Mouse (Mus musculus): ENCODE results near the gene Epha2. TPM values are rescaled to one million over a fixed set of nuclear protein-coding genes. Genes with fewer than 3 reads are reported as not detected.

Epha2 gene
- polyA plus RNA-seq, 1 experiment, result 14.2 TPM

- 41% methylated on average over 8 of the region's 8 CpGs for WGBS
- H3K4me1 ChIP-seq (ENCODE audit: control insufficient read depth, insufficient read depth, low read length), result no peaks in the 10 kb centered on the region
- TF ChIP-seq CTCF (IDR thresholded peaks at IDR 0.05; ENCODE audit: control insufficient read depth, insufficient read depth, low read length) (no peak), POLR2A (IDR thresholded peaks at IDR 0.05; ENCODE audit: borderline replicate concordance, control insufficient read depth, low read depth, low read length) (no peak)
- H3K4me3 ChIP-seq (replicated peaks; ENCODE audit: control insufficient read depth, low read depth, low read length), result no peak overlapping the region
- H3K27ac ChIP-seq (ENCODE audit: control insufficient read depth, insufficient read depth, low read depth, low read length, poor library complexity), result no peak overlapping the region
Observed at GRCm38 (mm10) chr4:141347365-141347797, 46.3 kb downstream of the Epha2 start.

GRCm38 (mm10) chr4:141348616-141349015 is 47.6 kb downstream of the Epha2 start:
- TF ChIP-seq POLR2A (IDR thresholded peaks at IDR 0.05; ENCODE audit: borderline replicate concordance, control insufficient read depth, low read depth, low read length) (no peak), CTCF (IDR thresholded peaks at IDR 0.05; ENCODE audit: control insufficient read depth, insufficient read depth, low read length) (no peak)
- Histone ChIP-seq H3K4me1 (ENCODE audit: control insufficient read depth, insufficient read depth, low read length) (no peaks in the 10 kb centered on the region), H3K27ac (ENCODE audit: control insufficient read depth, insufficient read depth, low read depth, low read length, poor library complexity) (no peak overlapping the region), H3K4me3 (replicated peaks; ENCODE audit: control insufficient read depth, low read depth, low read length) (no peak overlapping the region)
- WGBS, result 76% methylated on average over 11 of the region's 11 CpGs

GRCm38 (mm10) chr4:141350015-141350414 is 49.0 kb downstream of the Epha2 start:
- Histone ChIP-seq H3K4me3 (replicated peaks; ENCODE audit: control insufficient read depth, low read depth, low read length) (no peak overlapping the region), H3K4me1 (ENCODE audit: control insufficient read depth, insufficient read depth, low read length) (no peaks in the 10 kb centered on the region), H3K27ac (ENCODE audit: control insufficient read depth, insufficient read depth, low read depth, low read length, poor library complexity) (no peak overlapping the region)
- no peak for TF ChIP-seq CTCF (IDR thresholded peaks at IDR 0.05; ENCODE audit: control insufficient read depth, insufficient read depth, low read length)
- TF ChIP-seq POLR2A (IDR thresholded peaks at IDR 0.05; ENCODE audit: borderline replicate concordance, control insufficient read depth, low read depth, low read length), result no peak
- 75% methylated on average over 12 of the region's 12 CpGs for WGBS

GRCm38 (mm10) chr4:141351972-141352371 is 50.9 kb downstream of the Epha2 start:
- H3K27ac ChIP-seq (ENCODE audit: control insufficient read depth, insufficient read depth, low read depth, low read length, poor library complexity), result no peak overlapping the region
- H3K4me3 ChIP-seq (replicated peaks; ENCODE audit: control insufficient read depth, low read depth, low read length), result no peak overlapping the region
- WGBS, result 67% methylated on average over 7 of the region's 7 CpGs
- no peak for TF ChIP-seq CTCF (IDR thresholded peaks at IDR 0.05; ENCODE audit: control insufficient read depth, insufficient read depth, low read length)
- no peak for TF ChIP-seq POLR2A (IDR thresholded peaks at IDR 0.05; ENCODE audit: borderline replicate concordance, control insufficient read depth, low read depth, low read length)
- no peaks in the 10 kb centered on the region for H3K4me1 ChIP-seq (ENCODE audit: control insufficient read depth, insufficient read depth, low read length)

- H3K4me3 ChIP-seq (replicated peaks; ENCODE audit: control insufficient read depth, low read depth, low read length), result no peak overlapping the region
- no peak overlapping the region for H3K27ac ChIP-seq (ENCODE audit: control insufficient read depth, insufficient read depth, low read depth, low read length, poor library complexity)
- TF ChIP-seq POLR2A (IDR thresholded peaks at IDR 0.05; ENCODE audit: borderline replicate concordance, control insufficient read depth, low read depth, low read length), result no peak
- TF ChIP-seq CTCF (IDR thresholded peaks at IDR 0.05; ENCODE audit: control insufficient read depth, insufficient read depth, low read length), result no peak
- 66% methylated on average over 5 of the region's 5 CpGs for WGBS
- no peaks in the 10 kb centered on the region for H3K4me1 ChIP-seq (ENCODE audit: control insufficient read depth, insufficient read depth, low read length)
Observed at GRCm38 (mm10) chr4:141352986-141353385, 51.9 kb downstream of the Epha2 start.

GRCm38 (mm10) chr4:141353868-141354267 is 52.8 kb downstream of the Epha2 start:
- Histone ChIP-seq H3K4me3 (replicated peaks; ENCODE audit: control insufficient read depth, low read depth, low read length) (no peak overlapping the region), H3K4me1 (ENCODE audit: control insufficient read depth, insufficient read depth, low read length) (no peaks in the 10 kb centered on the region), H3K27ac (ENCODE audit: control insufficient read depth, insufficient read depth, low read depth, low read length, poor library complexity) (no peak overlapping the region)
- no peak for TF ChIP-seq CTCF (IDR thresholded peaks at IDR 0.05; ENCODE audit: control insufficient read depth, insufficient read depth, low read length)
- no peak for TF ChIP-seq POLR2A (IDR thresholded peaks at IDR 0.05; ENCODE audit: borderline replicate concordance, control insufficient read depth, low read depth, low read length)
- WGBS, result 57% methylated on average over 8 of the region's 8 CpGs

GRCm38 (mm10) chr4:141357811-141358210 is 56.8 kb downstream of the Epha2 start:
- H3K4me1 ChIP-seq (ENCODE audit: control insufficient read depth, insufficient read depth, low read length), result no peaks in the 10 kb centered on the region
- no peak overlapping the region for H3K4me3 ChIP-seq (replicated peaks; ENCODE audit: control insufficient read depth, low read depth, low read length)
- H3K27ac ChIP-seq (ENCODE audit: control insufficient read depth, insufficient read depth, low read depth, low read length, poor library complexity), result no peak overlapping the region
- TF ChIP-seq CTCF (IDR thresholded peaks at IDR 0.05; ENCODE audit: control insufficient read depth, insufficient read depth, low read length) (no peak), POLR2A (IDR thresholded peaks at IDR 0.05; ENCODE audit: borderline replicate concordance, control insufficient read depth, low read depth, low read length) (no peak)

- TF ChIP-seq CTCF (IDR thresholded peaks at IDR 0.05; ENCODE audit: control insufficient read depth, insufficient read depth, low read length) (no peak), POLR2A (IDR thresholded peaks at IDR 0.05; ENCODE audit: borderline replicate concordance, control insufficient read depth, low read depth, low read length) (no peak)
- no peaks in the 10 kb centered on the region for H3K4me1 ChIP-seq (ENCODE audit: control insufficient read depth, insufficient read depth, low read length)
- no peak overlapping the region for H3K4me3 ChIP-seq (replicated peaks; ENCODE audit: control insufficient read depth, low read depth, low read length)
- 82% methylated on average over 6 of the region's 6 CpGs for WGBS
- no peak overlapping the region for H3K27ac ChIP-seq (ENCODE audit: control insufficient read depth, insufficient read depth, low read depth, low read length, poor library complexity)
Observed at GRCm38 (mm10) chr4:141359222-141359621, 58.2 kb downstream of the Epha2 start.

GRCm38 (mm10) chr4:141360846-141361245 is 59.8 kb downstream of the Epha2 start:
- no peak overlapping the region for H3K4me3 ChIP-seq (replicated peaks; ENCODE audit: control insufficient read depth, low read depth, low read length)
- TF ChIP-seq POLR2A (IDR thresholded peaks at IDR 0.05; ENCODE audit: borderline replicate concordance, control insufficient read depth, low read depth, low read length) (no peak), CTCF (IDR thresholded peaks at IDR 0.05; ENCODE audit: control insufficient read depth, insufficient read depth, low read length) (peak; percentile 45)
- H3K27ac ChIP-seq (ENCODE audit: control insufficient read depth, insufficient read depth, low read depth, low read length, poor library complexity), result no peak overlapping the region
- no peaks in the 10 kb centered on the region for H3K4me1 ChIP-seq (ENCODE audit: control insufficient read depth, insufficient read depth, low read length)
- 30% methylated on average over 7 of the region's 7 CpGs for WGBS
